Mouse (Mus musculus): ENCODE measurements around the gene Fam107b.

DNA sequence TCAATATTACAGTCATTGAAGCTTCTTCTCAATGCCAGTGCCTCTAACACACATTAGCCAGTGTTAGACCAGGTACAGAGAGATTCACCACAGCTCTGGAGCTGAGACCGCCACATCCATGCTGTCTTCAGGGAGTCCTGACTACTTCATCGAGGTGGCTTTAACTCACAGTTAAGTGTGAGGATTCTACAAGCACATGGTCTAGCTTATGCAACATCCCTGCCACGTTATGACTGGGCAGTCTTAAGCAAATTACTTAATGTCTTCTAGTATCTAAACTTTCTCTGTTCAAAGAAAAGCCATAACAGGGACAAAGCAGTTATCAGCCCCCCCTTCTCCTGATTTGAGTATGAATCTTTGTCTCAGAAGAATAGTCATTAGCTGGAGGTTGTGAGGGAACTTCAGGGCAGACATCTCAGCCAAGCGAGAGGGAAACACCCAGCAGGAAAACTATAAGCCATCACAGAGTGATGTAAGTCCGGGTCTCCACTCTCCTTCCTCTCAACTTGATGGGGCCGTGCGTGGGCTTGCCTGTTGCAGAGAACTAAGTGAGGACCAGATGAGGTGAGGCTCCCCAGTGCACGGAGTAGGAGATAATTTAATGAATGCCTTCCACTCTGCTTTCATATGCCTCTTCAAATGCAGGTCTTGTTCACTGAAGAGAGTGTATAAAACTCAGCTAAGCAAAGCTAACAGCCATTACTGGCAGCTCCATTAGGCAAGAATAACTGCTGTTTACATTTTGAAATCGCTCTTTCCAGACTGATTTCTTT, 28.8 kb upstream of the Fam107b start:
- TF ChIP-seq POLR2A (IDR thresholded peaks at IDR 0.05; ENCODE audit: low read depth, low read length) (no peak), CTCF (IDR thresholded peaks at IDR 0.05; ENCODE audit: extremely low read depth, insufficient read length, insufficient replicate concordance, low read depth, low read length) (no peak)

Data from small intestine, adult 2 months (tissue).